Mouse (Mus musculus) kidney, postnatal 0 days (tissue): ENCODE data around the gene Tyk2. TPM values are rescaled to one million over a fixed set of nuclear protein-coding genes. Genes with fewer than 3 reads are reported as not detected.

Experiments used
- ATAC-seq: fragments of 200-750 bp; cut with Nextera tagmentation; replicated peaks from 2 replicates; pipeline ENCODE4 v1.8.0; 2017; ENCODE audit warnings: low read depth, moderate number of reproducible peaks, moderate TSS enrichment, moderate library complexity; ENCODE audit not compliant: low FRiP score
- DNase-seq: peaks from one replicate; pipeline ENCODE4 v3.0.0-alpha.2; 2016; ENCODE audit warnings: low spot score
- H3K27ac ChIP-seq: fragments of 300-500 bp; sonication (generic); 2 replicates; pipeline ENCODE4 v1.5.1; 2014; ENCODE audit warnings: mild to moderate bottlenecking
- H3K27me3 ChIP-seq: fragments of 300-500 bp; sonication (generic); 2 replicates; pipeline ENCODE4 v1.6.1; 2014; ENCODE audit warnings: low read length, mixed read lengths; ENCODE audit not compliant: insufficient read depth
- H3K36me3 ChIP-seq: fragments of 300-500 bp; sonication (generic); 2 replicates; pipeline ENCODE4 v1.6.1; 2014; ENCODE audit warnings: low read length, mixed read lengths; ENCODE audit not compliant: insufficient read depth
- H3K4me1 ChIP-seq: fragments of 300-500 bp; sonication (generic); replicated peaks from 2 replicates; pipeline ENCODE4 v1.6.1; 2014; ENCODE audit warnings: antibody characterized with exemption, low read length, mixed read lengths; ENCODE audit not compliant: insufficient read depth
- H3K4me2 ChIP-seq: fragments of 300-500 bp; sonication (generic); 2 replicates; pipeline ENCODE4 v1.6.1; 2014; ENCODE audit warnings: mild to moderate bottlenecking, low read length, moderate library complexity, mixed read lengths
- H3K4me3 ChIP-seq: fragments of 300-500 bp; sonication (generic); replicated peaks from 2 replicates; pipeline ENCODE4 v1.5.1; 2014; ENCODE audit warnings: low read depth, low read length
- H3K9ac ChIP-seq: fragments of 300-500 bp; sonication (generic); 2 replicates; pipeline ENCODE4 v1.6.1; 2014; ENCODE audit warnings: low read depth, low read length
- H3K9me3 ChIP-seq: fragments of 300-500 bp; sonication (generic); replicated peaks from 2 replicates; pipeline ENCODE4 v1.6.1; 2016; ENCODE audit warnings: low read length, inconsistent platforms, mixed read lengths
- CTCF ChIP-seq: IDR thresholded peaks from 2 replicates; pipeline ENCODE4 v1.5.1; 2016; ENCODE audit warnings: antibody characterized with exemption, low read depth, mild to moderate bottlenecking, moderate library complexity
- WGBS: fragments of 180-500 bp; shearing (Covaris S2); extraction: QIAGEN DNeasy Blood & Tissue Kit; methylation state at CpG from one replicate; pipeline ENCODE4 v1.1.7; 2014; 5-methylcytosine and 5-hydroxymethylcytosine counted together
- polyA plus RNA-seq: library from polyadenylated mRNA; unstranded; fragments of >200 nt; fragmentation: Nextera tagmentation; extraction: Ambion mirVana; gene quantifications from 2 replicates; pipeline ENCODE4 v1.2.1, GENCODE M21; 2015

The Tyk2 gene
- polyA plus RNA-seq, 1 experiment from 2014 or later: 8.6 TPM

DNA sequence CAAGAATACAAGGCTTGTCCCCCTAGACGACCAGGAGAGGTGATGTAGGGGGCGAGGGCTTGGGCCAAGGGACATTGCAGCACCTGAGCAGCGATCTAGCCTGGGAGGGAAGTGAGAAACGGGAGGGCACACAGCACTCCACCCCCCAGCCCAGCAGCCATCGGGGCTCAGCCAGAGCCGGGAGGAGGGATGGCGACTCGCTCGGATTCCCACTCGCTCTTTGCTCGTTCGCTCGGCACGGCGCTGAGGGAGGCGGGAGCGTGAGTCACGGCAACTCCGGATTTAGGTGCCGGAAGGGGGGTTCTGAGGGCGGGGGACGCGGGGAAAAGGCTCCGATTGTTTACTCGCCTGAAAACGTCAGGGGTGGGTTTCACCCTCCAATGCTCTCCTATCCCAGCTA lies 33.0 kb upstream of the Tyk2 start:
- ATAC-seq: no peak
- Histone ChIP-seq H3K9me3 (no peaks in the 10 kb centered on the region), H3K9ac (no peak overlapping the region), H3K4me3 (peak overlapping the region; percentile 16), H3K4me2 (peak overlapping the region; percentile 48), H3K27me3 (peaks cover 22% of the 10 kb centered on the region), H3K4me1 (peaks cover 20% of the 10 kb centered on the region; the same call in 1 of the 2 replicates), H3K27ac (no peak overlapping the region), H3K36me3 (no peaks in the 10 kb centered on the region)
- TF ChIP-seq CTCF: no peak
- DNase-seq: no peak
- under 1% methylated on average over 26 of the region's 26 CpGs for WGBS

DNA sequence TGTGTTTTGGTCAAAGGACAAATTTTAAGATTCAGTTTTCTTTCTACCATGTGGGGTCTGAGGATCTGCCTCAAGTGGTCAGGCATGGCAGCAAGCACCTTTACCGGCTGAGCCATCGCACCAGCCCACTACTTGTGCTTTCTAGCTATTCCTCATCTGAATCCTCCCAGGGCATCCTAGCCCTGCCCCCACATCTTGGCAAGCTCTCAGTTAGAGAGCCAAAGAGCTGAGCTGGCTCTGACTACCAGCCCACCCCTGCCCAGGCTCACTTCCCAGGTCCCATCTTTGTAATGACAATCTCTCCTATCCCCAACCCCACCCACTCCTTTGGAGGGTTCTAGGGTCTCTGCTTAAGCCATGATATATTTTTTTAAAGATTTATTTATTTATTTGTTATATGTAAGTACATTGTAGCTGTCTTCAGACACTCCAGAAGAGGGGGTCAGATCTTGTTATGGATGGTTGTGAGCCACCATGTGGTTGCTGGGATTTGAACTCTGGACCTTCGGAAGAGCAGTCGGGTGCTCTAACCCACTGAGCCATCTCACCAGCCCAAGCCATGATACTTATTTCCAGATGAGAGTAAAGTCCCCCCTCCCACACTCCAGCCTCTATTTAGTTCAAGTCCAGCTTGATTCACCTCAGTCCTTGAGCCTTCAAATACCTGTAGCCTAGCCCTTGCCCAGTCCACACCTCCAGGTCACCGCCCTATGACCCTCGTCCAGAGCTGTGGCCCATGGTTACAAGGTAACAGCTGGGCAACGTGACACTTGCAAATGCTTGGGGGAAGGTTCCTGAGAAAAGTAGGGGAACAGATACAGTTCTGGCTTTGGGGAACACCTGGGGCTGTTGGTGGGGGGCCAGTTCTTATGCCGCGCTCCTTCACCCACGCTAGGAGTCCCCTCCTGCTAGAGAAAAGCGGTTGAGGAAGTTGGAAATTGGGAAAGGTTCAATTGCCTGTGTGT lies 32.3 kb upstream of the Tyk2 start:
- 38% methylated on average over 11 of the region's 11 CpGs for WGBS
- H3K36me3 ChIP-seq: no peaks in the 10 kb centered on the region

DNA sequence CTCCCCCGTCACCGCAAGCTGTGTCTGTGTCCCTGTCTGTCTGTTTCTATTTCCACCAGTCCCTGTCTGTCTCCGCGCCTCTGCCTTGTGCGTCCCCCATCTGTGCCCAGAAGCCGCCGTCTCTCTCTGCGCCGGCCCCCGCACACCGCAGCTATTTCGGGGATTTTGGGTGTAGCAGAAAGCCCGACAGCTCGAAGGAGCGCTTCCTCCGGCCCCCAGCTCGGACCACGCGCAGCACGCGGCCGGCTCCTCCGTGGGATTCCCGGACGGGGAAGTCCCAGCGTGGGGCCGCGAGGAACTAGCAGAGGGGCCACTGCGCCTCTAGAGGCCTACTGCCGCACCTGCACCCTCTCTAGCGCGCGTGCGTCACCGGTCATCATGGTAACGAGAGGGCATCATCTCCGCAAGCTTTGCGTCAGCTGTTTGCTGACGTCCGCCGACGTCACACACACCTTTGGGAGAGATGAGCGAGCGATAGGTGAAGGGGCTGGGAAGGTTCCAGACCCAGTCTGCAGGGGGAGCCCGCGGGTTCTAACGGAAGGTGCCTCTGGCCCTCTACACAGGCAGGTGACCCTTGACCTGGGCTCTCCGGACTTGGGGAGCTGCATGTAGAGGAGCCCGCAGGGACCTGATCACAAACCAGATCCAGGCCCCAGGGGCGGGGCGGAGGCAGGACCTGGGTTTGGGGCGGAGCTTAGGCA lies 30.3 kb upstream of the Tyk2 start:
- Histone ChIP-seq H3K4me2 (peak overlapping the region; percentile 88), H3K27ac (no peak overlapping the region), H3K36me3 (no peaks in the 10 kb centered on the region), H3K9ac (peak overlapping the region; percentile 70), H3K4me3 (peak overlapping the region; percentile 53), H3K27me3 (peaks cover 19% of the 10 kb centered on the region), H3K4me1 (peaks cover 10% of the 10 kb centered on the region; the same call in 1 of the 2 replicates), H3K9me3 (no peaks in the 10 kb centered on the region)
- WGBS: under 1% methylated on average over 52 of the region's 52 CpGs
- TF ChIP-seq CTCF: peak; percentile 88
- DNase-seq: peak; percentile 89
- peak; percentile 41 for ATAC-seq

More for the DNA sequence above, 32.3 kb upstream of the Tyk2 start:
- Histone ChIP-seq H3K4me3 (no peak overlapping the region), H3K9me3 (no peaks in the 10 kb centered on the region), H3K4me2 (peak overlapping the region; percentile 48), H3K27ac (no peak overlapping the region), H3K9ac (no peak overlapping the region), H3K27me3 (peaks cover 22% of the 10 kb centered on the region), H3K4me1 (peaks cover 16% of the 10 kb centered on the region; the same call in 1 of the 2 replicates)
- DNase-seq (no peak), ATAC-seq (no peak)
- TF ChIP-seq CTCF: no peak

- Histone ChIP-seq H3K4me1 (peaks cover 5% of the 10 kb centered on the region; the same call in 1 of the 2 replicates), H3K9me3 (no peaks in the 10 kb centered on the region), H3K27ac (no peak overlapping the region), H3K4me2 (no peak overlapping the region), H3K36me3 (no peaks in the 10 kb centered on the region), H3K4me3 (no peak overlapping the region), H3K9ac (no peak overlapping the region), H3K27me3 (no peaks in the 10 kb centered on the region)
- no peak for DNase-seq
- no peak for ATAC-seq
- WGBS: 90% methylated on average over 3 of the region's 3 CpGs
- TF ChIP-seq CTCF: no peak
Observed at GRCm38 (mm10) chr9:21154787-21155186, 23.7 kb upstream of the Tyk2 start.

GRCm38 (mm10) chr9:21153833-21154232 lies 22.8 kb upstream of the Tyk2 start:
- peak overlapping the region; percentile 57 for H3K9ac ChIP-seq
- peak overlapping the region; percentile 31 for H3K4me3 ChIP-seq
- no peaks in the 10 kb centered on the region for H3K27me3 ChIP-seq
- TF ChIP-seq CTCF: no peak
- H3K4me1 ChIP-seq: peaks cover 9% of the 10 kb centered on the region; the same call in 1 of the 2 replicates
- no peaks in the 10 kb centered on the region for H3K9me3 ChIP-seq
- peak; percentile 84 for DNase-seq
- peak overlapping the region; percentile 80 for H3K4me2 ChIP-seq
- H3K36me3 ChIP-seq: no peaks in the 10 kb centered on the region
- no peak for ATAC-seq
- H3K27ac ChIP-seq: peak overlapping the region; percentile 37
- 3% methylated on average over 5 of the region's 5 CpGs for whole genome bisulfite sequencing

DNA sequence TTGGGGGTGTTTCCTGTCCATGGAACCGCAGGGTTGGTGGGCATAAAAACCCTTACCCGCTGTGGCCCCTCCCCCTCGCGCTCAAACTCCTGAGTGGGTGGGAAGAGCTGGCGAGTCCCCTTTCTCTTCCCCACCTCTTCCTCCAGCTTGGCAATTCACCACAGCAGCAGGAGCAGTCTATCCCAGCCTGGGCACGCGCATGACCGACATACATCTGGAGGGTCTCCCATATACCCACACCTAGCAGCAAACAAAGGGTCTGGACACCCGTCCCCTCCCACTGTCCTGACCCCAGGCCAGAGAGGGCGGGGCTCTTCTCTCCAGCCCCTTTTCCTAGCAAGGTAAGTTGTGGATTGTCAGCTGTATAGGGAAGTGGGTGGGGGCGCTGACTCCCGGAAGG lies 22.3 kb upstream of the Tyk2 start:
- WGBS: 1% methylated on average over 12 of the region's 12 CpGs
- TF ChIP-seq CTCF: no peak

More for the DNA sequence above, 22.3 kb upstream of the Tyk2 start:
- Histone ChIP-seq H3K4me2 (peak overlapping the region; percentile 80), H3K9me3 (no peaks in the 10 kb centered on the region), H3K27me3 (no peaks in the 10 kb centered on the region), H3K27ac (peak overlapping the region; percentile 37), H3K4me1 (peaks cover 14% of the 10 kb centered on the region; the same call in 1 of the 2 replicates), H3K4me3 (peak overlapping the region; percentile 31), H3K9ac (peak overlapping the region; percentile 57), H3K36me3 (no peaks in the 10 kb centered on the region)
- DNase-seq (no peak), ATAC-seq (0 out of 2 replicates have a peak, but pooled peaks have one; percentile 19)
